Mouse (Mus musculus): Measurements from ENCODE around the gene Myl7. TPM values are rescaled to one million over a fixed set of nuclear protein-coding genes. Genes with fewer than 3 reads are reported as not detected.
"Not testable (repeated sequence)": the region's sequence is repeated elsewhere in the genome, so short reads cannot be mapped to it uniquely, and the experiment has no call there.

The Myl7 gene
- total RNA-seq (2015; ENCODE audit: low replicate concordance) (not detected in 2 replicates), total RNA-seq (2017; ENCODE audit: low replicate concordance) (not detected in 2 replicates)

DNA sequence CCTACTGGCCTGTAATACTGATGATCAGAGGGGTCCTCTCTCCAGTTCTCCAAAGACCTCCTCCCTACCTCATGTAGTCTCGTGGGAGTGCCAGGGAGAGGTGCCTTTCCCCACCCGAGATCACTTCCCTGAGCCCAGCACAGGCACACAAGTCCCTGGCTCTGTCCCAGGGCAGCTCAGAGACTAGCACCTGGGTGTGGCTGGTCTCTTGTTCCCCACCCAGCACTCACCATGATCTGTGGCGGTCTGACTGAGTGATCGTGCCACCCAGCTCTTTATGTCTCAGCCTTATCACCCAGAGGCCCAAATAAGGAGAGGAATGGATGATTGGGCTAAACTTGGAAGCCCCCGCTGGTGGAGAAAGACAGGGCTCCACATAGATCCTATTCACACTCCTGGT lies at the start of gene Myl7:
Gene Myl7, minus strand, starts transcription at position 252 of the 400 bp plus-strand sequence.
- no peak for ATAC-seq (replicated peaks; ENCODE audit: low FRiP score, poor library complexity, severe bottlenecking)

DNA sequence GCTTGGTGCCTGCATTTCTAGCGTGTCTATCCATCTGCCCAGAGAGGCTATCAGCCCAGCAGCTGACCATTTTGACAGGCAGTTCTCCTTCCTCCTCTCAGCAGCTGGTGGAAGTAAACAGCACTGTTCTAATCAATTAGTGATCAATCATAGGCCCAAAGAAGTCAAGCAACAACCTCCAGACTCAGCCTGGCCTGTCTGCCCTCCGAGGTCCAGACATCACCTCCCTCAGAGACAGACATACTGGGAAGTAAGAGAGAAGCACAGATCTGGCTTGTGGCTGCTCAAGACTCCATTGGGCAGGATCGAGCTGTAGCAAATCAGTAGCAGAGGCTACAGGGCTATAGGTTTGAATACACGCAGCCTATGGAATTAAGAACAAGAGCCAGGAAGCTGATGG lies 49.2 kb upstream of the Myl7 start:
- no peak for ATAC-seq (replicated peaks; ENCODE audit: low FRiP score, poor library complexity, severe bottlenecking)

DNA sequence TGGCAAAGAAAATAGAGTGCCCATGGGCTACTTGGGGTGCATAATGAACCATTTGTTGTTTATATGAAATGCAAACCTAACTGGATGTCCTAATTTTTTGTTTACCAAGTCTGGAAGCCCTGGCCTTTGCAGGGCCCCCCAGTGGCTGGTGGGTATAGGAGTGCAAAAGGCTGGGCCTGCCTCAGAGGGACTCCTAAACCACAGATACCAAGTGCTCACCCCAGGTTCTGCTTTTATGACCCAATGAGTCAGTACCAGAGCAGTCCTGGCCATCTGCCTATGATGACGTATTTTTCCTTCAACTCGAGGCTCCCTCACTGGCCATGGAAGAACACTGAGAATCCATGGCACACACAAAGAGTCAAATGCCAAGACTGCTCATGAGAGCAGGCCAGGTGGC lies 46.5 kb upstream of the Myl7 start:
- ATAC-seq (replicated peaks; ENCODE audit: low FRiP score, poor library complexity, severe bottlenecking): no peak

DNA sequence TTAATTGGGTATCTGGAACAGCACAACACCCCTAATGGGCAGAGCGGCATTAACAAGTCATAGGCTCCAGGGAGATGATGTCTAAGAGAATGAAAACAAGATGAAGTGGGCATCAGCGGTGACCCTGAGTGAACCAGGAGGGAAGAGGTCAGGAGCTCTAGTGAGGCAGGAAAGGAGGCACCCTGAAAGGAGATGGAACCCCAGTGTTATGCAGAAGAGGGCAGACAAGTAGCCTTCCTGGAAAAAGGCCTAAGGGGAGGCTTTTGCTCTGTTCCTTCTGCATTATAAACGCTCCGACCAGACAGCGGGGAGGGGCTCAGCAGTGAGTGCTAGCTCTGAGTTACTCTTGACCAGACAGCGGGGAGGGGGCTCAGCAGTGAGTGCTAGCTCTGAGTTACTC lies 44.4 kb upstream of the Myl7 start:
- ATAC-seq (replicated peaks; ENCODE audit: low FRiP score, poor library complexity, severe bottlenecking): no peak

DNA sequence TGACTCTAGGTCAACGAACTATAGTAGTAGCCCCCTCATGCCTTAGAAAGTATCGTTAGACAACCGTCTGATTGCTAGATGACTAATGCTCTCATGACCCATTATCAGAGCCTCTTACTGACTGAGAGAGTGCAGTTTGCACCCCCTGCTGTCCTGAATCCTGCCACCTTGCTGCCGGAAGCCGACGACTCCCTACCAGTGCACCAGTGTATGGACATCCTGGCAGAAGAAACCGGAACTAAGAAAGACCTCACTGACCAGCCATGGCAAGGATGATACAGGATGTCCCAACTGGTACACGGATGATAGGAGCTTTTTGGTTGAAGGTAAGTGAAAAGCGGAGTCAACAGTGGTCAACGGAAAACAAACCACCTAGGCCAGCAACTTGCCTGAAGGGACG lies 35.9 kb upstream of the Myl7 start:
- not testable (repeated sequence) for ATAC-seq (replicated peaks; ENCODE audit: low FRiP score, poor library complexity, severe bottlenecking)

DNA sequence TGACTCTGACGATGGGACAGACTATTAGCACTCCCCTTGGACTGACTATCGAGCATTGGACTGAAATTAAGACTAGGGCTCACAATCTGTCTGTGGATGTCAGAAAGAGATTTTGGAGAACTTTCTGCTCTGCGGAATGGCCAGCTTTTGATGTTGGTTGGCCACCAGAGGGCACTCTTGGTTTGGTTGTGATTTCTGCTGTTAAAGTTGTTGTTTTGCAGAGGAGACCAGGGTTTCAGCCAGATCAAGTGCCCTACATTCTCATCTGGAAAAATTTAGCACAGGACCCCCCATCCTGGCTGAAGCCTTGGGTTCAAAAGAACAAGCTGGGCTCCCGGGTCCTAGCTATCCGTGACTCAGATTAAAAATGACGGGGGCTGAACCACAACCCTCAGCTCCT lies 33.4 kb upstream of the Myl7 start:
- ATAC-seq (replicated peaks; ENCODE audit: low FRiP score, poor library complexity, severe bottlenecking): not testable (repeated sequence)

DNA sequence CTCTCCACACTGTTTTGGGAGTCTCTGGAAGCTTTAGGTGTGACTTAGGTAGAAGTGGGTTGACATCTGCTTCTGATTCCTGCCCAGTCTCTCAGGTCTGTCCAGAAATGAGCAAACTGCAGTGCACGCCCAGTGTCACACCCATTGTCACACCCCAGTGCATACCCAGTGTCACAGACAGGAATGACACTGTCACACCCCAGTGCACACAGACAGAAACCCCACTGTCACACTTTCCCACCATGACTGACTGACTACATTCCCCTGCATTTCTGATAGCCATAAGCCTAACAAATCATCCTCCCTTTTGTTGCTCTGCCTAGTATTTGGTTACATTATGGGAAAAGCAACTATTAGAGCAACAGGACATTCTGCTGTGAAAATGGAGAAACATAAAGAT lies 32.0 kb upstream of the Myl7 start:
- no peak for ATAC-seq (replicated peaks; ENCODE audit: low FRiP score, poor library complexity, severe bottlenecking)

DNA sequence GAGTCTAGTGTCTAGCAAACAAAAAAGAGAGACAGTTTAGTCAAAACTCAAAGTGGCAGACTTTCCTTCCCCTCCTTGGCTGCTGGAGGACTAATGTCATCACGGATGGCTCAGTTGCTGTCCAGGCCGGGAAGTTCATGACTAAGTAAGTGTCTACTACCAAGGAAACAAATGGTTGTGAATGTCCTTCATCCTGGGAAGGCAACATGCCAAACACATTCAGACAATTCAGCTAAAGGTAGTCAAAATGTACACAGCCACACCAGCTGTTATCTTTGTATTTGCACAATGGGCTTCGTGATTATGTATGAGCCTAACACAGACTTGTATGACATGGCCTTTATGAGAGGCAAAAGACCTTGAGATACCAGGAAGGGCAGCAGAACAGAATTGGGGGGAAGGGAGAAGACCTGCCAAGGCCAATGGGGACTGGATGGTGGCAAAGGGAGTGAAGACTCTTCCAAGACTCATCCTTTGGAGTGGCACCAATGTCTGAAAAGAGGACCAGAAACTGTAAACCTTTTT lies 28.2 kb upstream of the Myl7 start:
- no peak for ATAC-seq (replicated peaks; ENCODE audit: low FRiP score, poor library complexity, severe bottlenecking)

DNA sequence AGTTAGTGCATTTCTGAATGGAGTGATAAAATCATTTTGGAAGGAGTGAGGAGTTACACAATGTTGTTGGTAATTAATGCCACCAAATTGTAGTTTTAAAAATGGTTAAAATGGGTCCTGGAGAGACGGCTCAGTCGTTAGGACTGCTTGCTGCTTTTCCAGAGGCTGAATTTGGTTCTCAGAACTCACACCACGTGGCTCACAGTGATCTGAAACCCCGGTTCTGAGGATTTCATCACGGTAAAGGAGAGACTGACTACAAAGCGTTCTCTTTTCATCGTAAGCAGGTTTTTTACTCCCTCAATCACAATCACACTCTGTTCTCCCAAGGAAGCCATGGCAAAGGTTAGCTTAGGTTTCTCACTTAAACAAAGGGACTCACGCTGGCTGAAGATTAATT lies 26.1 kb upstream of the Myl7 start:
- ATAC-seq (replicated peaks; ENCODE audit: low FRiP score, poor library complexity, severe bottlenecking): no peak

DNA sequence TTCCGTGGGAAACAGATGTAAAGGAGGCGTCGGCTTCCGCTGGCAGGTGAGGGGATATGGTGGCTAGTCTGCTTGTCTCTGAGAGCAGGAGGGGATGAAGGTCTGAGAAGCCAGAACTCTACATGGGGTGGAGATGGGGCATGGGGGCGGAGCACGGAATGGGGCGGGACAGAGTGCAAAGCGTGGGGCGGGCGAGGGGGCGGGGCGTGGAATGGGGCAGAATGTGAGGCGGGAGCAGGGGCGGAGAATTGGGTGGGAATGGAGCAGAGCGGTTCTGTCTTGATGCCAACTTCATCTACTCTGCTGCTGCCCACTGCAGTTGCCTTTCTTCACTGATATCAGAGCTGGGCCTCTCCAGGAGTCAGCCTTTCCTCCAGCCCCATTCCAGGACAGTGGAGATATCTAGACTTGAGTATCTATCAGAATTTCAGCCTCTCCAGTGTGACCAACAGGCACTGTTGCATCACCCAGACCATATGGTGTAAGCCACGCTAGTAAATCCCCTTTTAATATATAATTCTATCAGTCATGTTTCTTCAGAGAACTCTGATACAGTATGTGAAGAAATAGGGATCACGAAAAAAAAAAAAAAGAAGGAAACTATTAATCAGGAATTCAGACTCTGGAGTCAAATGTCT lies 21.9 kb upstream of the Myl7 start:
- ATAC-seq (replicated peaks; ENCODE audit: low FRiP score, poor library complexity, severe bottlenecking): no peak

DNA sequence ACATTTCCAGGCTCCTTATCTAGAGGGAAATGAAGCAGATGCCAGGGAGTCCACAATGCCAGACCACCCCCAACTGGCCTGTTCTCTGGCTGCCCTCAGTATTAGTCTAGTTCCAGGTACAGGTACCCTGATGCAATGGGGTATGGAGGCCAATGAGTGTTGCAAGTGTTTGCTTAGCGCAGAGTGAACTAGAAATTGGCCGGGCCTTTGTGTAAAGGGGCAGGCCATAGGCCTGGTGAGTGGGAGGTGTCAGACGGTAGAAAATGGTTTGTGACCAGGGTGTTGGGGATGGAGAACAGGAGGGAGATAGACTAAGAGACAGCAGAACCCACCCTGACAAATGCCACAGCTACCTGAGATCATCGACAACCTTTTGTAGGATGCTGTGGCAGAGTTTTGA lies 21.0 kb upstream of the Myl7 start:
- no peak for ATAC-seq (replicated peaks; ENCODE audit: low FRiP score, poor library complexity, severe bottlenecking)

DNA sequence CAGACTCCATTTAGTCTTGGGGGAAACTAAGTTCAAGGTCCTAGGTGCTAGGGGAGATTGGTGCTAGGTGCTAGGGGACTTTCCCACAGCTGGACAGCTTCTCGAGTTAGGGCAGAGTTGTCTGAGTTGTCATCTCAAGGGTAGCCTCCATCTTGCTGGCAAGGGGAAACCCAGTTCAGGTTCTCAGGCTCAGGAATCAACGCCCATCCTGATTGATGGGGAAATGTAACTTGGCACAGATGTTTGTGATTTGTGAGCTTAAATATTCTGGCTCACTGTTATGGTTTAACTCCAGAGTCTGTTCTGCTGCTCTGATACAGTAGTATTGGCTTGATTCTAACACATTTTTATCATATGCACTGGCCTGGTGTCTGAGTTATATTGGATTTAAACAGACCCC lies 19.5 kb upstream of the Myl7 start:
- ATAC-seq (replicated peaks; ENCODE audit: low FRiP score, poor library complexity, severe bottlenecking): no peak

DNA sequence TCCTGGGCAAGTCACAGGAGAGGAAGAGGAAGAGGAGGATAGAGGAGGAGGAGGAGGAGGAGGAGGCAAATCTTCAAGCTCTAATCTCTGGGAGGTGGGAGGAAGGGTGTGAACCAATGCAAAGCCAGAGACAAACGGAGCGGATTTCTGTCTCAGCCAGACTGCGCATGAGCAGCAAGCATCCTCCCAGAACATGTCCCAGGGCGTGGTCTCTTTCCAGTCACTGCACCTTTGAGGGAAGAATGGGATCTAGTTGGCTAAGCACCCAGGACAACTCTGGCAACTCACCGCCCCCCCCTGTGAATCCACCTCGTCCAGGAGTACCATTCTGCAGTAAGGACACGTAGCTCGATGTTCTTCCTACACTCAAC lies 17.6 kb upstream of the Myl7 start:
- ATAC-seq (replicated peaks; ENCODE audit: low FRiP score, poor library complexity, severe bottlenecking): no peak

DNA sequence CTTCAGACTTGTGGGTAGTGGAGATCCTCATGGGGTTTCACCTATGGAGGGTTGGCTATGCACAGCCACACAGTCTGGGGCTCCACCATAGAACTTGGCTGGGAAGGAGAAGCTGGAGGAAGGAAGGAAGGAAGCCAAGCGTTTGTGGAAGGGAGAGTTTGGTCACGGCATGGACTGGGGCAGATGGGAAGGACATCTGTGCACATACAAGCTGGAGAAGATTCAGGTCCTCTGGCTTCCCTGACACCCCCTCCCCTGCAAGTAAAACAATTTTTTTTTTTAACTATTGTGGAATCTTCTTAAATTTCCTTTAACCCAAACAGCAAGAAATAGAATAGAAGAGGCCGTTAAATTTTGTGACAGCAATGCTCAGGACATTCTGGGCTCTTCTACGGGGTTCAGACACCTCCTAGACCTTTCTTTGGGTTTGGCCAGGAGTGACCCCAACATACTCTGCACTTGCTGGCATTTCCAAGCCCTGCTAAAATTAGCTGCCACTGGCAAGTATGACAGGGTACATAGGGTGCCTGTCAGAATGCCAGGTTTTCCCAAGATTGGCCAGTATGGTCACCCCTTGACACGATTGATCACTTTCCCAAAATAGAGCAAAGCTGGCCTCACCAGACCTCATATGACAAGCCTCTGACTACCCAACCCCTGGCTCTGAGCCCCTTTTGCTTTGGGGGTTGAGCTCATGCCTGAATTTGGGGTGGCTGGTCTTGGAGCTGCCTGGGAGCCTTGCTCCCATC lies 17.0 kb upstream of the Myl7 start:
- no peak for ATAC-seq (replicated peaks; ENCODE audit: low FRiP score, poor library complexity, severe bottlenecking)

DNA sequence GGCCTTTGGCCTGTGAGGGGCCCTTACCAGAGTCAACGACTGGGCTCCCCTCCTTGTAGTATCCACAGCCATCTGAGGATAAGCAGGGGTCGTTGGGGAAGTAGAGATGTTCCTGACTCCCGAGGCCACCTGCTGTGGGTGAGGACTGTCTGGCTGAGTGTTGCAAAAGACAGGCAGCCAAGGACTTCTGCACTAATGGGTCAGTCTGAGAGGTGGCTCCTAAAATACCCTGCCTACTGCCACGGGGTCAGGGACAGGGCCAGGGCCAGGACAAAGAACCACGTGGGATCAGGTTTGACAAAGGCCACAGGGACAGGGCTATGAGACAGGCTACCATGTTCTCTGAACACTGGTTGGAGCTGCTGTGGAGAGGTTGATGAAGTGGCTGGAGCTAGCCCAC lies 16.4 kb upstream of the Myl7 start:
- no peak for ATAC-seq (replicated peaks; ENCODE audit: low FRiP score, poor library complexity, severe bottlenecking)

DNA sequence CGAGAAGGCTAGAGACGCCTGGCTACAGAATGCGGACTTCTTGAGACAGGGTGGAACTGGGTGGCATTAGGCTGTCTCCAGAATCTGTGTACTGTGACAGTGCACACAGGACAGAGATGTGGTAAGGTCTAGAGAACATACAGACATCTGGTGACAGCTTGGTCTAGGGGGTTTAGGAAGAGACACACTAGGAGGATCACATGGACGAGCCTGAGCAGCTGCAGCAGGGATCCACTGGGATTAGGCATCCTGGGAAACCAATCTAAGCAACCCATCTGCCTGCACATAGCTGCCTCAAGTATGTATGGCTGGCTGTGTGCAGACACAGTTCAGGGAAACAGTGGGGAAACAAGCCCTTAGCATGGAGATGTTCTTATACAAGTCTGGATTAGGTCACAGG lies 15.4 kb upstream of the Myl7 start:
- no peak for ATAC-seq (replicated peaks; ENCODE audit: low FRiP score, poor library complexity, severe bottlenecking)

DNA sequence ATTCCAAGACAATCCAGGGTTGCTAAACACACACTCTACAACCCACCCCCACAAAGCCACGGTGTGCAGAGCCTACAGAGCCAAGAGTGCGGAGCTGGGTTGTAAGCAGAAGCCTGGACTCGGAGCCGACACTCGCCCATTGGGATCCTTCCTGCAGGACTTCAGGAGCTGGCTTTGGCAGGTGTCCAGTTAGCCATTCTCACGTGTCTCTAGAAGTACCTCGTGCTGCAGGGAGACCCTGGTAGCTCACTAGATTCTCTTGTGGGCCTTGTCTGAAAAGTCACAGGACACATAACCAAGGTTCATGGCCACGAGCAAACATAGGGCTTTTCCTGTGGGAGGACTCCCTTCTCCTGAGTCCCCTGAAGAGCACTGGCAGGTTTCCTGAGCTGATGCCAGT lies 14.7 kb upstream of the Myl7 start:
- ATAC-seq (replicated peaks; ENCODE audit: low FRiP score, poor library complexity, severe bottlenecking): no peak

DNA sequence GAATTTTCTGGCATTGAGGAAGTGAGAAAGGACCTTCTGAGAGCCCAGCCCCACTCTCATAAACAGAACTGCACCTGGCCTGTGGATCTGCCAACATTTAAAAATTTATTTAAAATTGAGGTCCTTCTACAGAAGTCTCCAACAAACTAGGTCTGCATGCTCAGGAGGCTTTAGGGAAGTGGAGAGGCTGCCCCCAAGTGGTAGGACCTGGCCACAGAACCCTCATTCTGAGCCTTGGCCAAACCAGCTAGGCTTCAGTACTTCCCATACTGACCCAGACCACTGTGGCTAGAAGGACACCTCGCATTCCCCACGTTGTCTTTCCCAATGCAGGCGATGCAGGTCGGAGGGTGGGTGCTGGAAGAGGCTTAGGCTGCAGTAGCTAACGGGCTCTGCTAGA lies 14.1 kb upstream of the Myl7 start:
- ATAC-seq (replicated peaks; ENCODE audit: low FRiP score, poor library complexity, severe bottlenecking): no peak

DNA sequence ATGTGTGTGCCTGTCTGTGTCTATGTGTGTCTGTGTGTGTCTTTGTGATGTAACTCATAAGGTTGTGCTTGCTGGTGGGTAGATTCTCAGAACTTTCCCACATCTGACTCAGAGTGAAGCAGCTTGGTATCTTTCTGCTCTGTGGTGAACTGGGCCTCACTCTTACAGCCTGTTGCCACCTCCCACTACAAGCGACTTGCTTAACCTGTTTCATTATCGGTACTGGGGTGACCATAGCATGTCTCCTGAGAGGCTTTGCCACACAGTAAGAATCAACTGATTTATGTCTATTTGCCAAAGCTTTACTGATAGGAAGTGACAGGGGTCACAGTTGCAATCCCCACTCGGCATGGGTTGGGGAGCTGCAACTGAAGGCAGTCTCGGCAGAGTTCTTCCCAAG lies 10.1 kb upstream of the Myl7 start:
- no peak for ATAC-seq (replicated peaks; ENCODE audit: low FRiP score, poor library complexity, severe bottlenecking)

DNA sequence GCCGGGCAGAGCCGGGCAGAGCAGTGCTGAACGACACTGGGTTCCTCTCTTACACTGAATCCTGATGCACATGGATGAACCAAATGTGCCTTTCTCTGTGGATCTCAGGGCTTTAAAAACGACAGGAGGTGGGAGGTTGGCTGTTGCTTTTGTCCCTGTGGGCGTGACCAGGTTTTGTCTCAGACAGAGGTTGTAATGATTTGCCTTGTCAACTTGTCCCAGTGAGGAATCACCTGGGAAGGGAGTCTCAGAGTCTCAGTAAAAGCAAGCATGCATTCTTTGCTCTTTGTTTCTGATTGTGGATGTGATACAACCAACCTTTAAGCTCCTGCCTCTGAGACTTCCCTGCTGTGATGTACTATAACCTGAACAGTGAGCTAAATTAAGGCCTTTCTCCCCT lies 8.5 kb upstream of the Myl7 start:
- ATAC-seq (replicated peaks; ENCODE audit: low FRiP score, poor library complexity, severe bottlenecking): no peak

DNA sequence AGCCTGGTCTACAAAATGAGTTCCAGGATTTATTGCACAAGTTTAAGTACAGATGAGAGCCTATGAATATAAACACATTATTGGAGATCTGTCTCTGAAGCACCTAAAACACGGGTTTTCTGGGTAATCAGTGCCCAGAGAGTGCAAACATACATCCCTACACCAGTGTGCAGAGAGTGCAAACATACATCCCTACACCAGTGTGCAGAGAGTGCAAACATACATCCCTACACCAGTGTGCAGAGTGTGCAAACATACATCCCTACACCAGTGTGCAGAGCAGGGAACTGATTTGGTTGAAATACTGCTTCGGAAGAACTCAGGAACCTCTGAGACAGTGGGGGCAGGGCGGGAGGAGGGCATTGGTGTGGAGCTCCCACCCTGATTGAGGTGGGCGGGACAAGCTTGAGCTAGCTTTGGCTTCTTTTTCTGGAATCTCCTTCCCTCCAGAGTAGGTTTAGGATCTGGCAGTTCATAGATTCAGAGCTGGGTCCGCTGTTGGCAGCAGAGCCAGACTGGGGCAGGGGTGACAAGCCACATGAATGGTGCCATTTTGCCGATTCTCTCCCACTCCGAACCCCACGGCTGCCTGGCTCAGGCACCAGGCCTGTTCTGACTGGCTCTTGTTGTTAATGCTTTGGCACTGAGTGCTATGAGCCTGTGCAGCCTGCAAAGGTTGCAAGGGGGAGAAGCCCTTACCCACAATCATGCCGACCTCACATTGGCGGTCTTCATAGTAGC lies 7.4 kb upstream of the Myl7 start:
- ATAC-seq (replicated peaks; ENCODE audit: low FRiP score, poor library complexity, severe bottlenecking): no peak

Measured in erythroblast, adult 5-6 weeks (primary cell).